Mouse (Mus musculus) A20 (cell line): ENCODE results near the gene Gm9603.
"Not testable (repeated sequence)": the region's sequence is repeated elsewhere in the genome, so short reads cannot be mapped to it uniquely, and the experiment has no call there.

Experiments used
- DNase-seq: peaks from one replicate; pipeline ENCODE4 v3.0.0-alpha.2; 2011; ENCODE audit warnings: low read depth, low spot score

The Gm9603 gene

GRCm38 (mm10) chr14:5687357-5687756 is at the start of gene Gm9603:
Gene Gm9603 (minus strand): TSS chr14:5687457.
- not testable (repeated sequence) for DNase-seq

- not testable (repeated sequence) for DNase-seq
Measured at GRCm38 (mm10) chr14:5632928-5633327, 54.3 kb downstream of the Gm9603 start, which contains the start of gene Gm8265. Gene Gm8265 (minus strand): TSS chr14:5633028.
